Mouse (Mus musculus) monocyte, adult 2 months (primary cell): ENCODE data around the gene Cdc42bpa.

Experiments
- DNase-seq, 2 experiments: peaks; one replicate each; pipeline ENCODE4 v3.0.0; 2022; ENCODE audit warnings: low spot score in 2 of 2, low read depth in 1 of 2

Gene Cdc42bpa

GRCm38 (mm10) chr1:179959721-179960542 is at the start of gene Cdc42bpa:
Gene Cdc42bpa, plus strand, starts transcription at chr1:179960472.
- DNase-seq: no peak

DNA sequence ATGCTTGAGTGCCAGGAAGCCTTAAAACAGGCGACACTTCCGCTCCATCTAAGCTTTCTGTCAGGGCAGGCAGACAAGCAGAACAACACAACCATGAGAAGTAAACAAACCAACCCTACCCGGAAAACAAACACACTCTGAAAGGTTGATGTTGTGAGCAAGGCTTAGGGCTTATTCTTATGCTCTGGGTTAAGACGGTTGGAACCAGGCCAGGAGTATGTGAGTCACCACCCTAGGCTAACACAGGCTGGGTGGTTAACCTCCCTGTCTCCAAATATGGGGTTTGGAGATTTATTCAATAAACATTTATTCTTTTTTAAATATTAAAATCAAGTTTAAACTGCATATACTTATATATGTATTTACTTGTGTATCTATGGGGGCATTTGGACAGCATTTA is 46.8 kb upstream of the Cdc42bpa start:
- DNase-seq: no peak

DNA sequence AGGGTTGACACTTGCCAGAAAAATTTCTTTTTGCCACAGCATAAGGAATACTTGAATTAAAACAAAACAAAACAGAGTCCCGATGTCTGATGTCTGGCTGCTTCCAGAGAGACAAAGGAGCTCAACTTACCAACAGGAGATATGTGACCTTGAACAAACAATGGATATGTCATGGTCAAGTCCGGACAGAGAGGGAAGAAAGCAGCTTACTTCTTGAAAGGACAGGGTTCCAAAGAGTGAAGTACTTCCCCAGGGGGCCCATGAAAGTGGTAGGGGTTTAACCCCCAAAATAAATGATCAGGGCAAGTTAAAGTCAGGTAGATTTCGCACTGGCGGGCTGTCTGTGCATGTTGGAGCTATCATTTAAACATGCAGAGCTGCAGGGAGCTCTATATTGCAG is 43.2 kb upstream of the Cdc42bpa start:
- DNase-seq: no peak

DNA sequence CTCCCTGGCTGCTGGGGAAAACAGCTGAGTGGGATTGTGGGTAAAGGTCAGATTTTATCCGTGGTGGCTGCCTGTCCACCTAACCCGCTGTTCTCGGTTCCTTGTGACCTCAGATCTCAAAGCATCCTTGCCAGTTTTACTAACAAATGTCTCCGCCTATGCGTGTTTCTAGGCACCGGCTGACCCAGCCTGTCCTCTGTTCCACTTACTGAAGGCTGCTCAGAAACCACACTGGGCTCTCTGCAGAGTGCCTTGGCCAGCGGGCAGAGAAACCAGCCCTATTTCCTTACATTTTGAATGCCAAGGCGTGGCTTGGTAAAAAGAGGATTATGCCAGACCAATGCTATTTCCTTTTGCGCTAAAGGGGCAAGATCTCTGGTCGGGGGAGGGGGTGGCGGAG is 42.8 kb upstream of the Cdc42bpa start:
- DNase-seq: no peak

- no peak for DNase-seq
Observed at GRCm38 (mm10) chr1:179919656-179920436, 40.4 kb upstream of the Cdc42bpa start.

GRCm38 (mm10) chr1:179923661-179924405 is 36.4 kb upstream of the Cdc42bpa start:
- DNase-seq: no peak

DNA sequence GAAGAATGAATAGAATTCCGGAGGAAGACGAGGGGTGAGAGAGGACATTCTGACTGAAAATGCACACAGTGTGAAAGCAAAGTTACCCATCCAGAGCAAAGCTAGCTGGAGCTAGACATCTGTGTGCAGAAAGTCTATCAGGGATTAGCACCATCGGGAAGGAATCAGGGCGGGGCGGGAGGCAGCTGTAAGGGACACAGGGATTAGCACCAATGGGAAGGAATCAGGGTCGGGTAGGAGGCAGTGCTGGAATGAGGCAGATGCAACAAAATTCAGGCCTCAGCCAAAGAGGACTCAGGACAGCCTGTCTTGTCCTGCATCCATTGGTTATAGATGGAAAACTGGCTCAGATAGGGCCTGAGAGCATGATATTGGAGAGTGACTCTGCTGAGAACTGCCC is 34.0 kb upstream of the Cdc42bpa start:
- no peak for DNase-seq

GRCm38 (mm10) chr1:179927102-179927501 is 33.2 kb upstream of the Cdc42bpa start:
- DNase-seq: no peak

GRCm38 (mm10) chr1:179928822-179929221 is 31.4 kb upstream of the Cdc42bpa start:
- no peak for DNase-seq

DNA sequence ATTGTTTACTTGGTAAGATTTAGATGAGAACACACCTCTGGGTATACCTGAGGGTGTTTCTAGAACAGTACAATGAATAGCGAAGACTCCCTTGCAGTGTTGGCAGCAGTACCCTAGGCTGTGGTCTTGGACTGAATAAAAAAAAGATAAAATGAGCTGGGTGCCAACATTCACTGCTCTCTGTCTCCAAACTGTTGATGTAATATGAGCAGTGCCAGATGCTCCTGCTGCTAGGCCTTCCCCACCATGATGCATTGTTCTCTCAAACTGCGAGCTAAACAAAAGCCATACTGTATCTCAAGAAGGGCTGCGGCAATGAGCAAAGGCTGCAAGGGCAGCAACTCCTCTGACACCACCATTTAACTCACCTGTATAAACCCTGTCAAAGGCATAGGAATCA is 29.0 kb upstream of the Cdc42bpa start:
- no peak for DNase-seq

- DNase-seq: no peak
Observed at GRCm38 (mm10) chr1:179934064-179934463, 26.2 kb upstream of the Cdc42bpa start.

DNA sequence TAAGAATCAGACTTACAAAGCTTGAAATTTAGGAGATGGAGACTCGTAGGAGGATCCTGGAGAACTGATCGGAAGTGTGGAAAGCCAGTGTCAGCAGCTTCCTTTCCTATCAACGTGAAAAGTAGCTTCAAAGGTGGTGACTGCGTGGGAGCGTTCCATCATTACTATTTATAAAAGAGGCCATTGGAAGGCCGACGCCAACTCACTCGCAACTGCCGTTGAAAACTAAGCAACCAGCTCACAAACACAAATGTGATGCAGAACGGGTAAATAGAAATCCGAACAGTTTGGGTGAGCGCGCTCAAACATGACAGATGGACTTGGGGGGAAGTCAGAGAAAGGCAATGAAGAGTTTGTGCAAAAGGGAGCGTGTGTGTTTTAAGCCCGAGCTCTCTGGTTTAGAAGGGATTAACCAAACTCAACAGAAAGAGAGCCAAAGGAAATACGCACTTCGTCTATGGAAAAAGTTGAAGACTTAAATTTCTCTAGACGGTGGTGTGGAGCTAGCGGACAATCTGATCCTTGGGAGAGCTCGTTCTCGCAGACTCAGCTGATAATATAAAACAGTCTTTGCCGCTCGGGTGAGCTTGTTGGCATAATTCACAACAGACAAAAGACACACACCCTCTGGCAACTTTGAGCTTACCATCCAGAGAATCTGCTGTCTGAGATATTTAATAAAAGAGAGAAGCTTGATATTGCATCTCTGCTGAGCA is 20.0 kb upstream of the Cdc42bpa start:
- no peak for DNase-seq

GRCm38 (mm10) chr1:179940787-179941352 is 19.4 kb upstream of the Cdc42bpa start:
- no peak for DNase-seq

GRCm38 (mm10) chr1:179945017-179945416 is 15.3 kb upstream of the Cdc42bpa start:
- DNase-seq: no peak

DNA sequence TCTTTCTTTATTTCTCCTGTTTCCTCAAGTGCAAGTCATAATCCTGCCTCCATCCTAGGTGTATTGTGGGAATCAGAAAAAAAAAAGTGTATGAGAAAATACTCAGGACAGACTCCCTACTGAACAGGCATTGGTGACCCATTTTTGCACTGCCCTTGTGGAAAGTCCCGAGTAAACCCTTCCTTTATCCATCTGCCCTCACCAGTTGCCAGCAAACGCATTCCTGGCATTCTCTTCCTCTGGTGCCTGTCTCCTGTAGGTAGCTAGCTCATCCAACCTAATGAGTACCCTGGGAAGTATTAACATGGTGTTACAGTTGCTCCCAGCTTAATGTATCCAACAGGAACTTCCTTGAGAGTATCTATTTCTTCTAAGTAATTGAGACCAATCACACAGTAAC is 13.7 kb upstream of the Cdc42bpa start:
- DNase-seq: no peak

DNA sequence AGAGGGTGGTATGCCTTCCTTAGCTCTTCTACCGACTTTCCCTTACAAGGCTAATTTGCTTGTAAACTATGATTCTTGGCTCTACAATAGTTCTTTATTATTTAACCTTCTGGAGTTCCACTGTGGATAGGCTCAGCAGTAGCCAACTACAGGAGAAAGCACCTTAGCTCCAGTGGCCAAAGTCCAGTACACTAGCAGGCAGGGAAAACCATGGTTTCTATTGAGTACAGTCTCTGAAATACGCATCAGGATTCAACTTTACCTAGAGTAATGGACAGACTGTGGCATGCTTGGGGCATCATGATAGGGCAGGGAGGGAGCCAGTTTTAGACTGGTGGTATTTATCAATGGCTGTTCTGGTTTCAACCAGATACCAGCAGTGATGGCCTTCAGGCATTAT is 12.6 kb upstream of the Cdc42bpa start:
- DNase-seq: no peak

GRCm38 (mm10) chr1:179951597-179951996 is 8.7 kb upstream of the Cdc42bpa start:
- no peak for DNase-seq

GRCm38 (mm10) chr1:179953251-179953650 is 7.0 kb upstream of the Cdc42bpa start:
- no peak for DNase-seq

GRCm38 (mm10) chr1:179957431-179957830 is 2.8 kb upstream of the Cdc42bpa start:
- DNase-seq: no peak

- no peak for DNase-seq
Observed at GRCm38 (mm10) chr1:179958871-179959720, 1.2 kb upstream of the Cdc42bpa start.
